Mouse (Mus musculus): ENCODE results near the gene Gm20843.
"Not testable (repeated sequence)": the region's sequence is repeated elsewhere in the genome, so short reads cannot be mapped to it uniquely, and the experiment has no call there.

Gm20843 gene

GRCm38 (mm10) chrY:72247018-72247417 lies at the start of gene Gm20843:
Gene Gm20843, minus strand, starts transcription at chrY:72247118.
- not testable (repeated sequence) for DNase-seq
